Mouse (Mus musculus) cortical plate, adult 2 months (tissue): Measurements from ENCODE around the gene Tnni2. TPM values are rescaled to one million over a fixed set of nuclear protein-coding genes. Genes with fewer than 3 reads are reported as not detected.
A peak's percentile ranks its signal among the peaks of the same experiment; 100 is the strongest.

Experiments
- H3K27ac ChIP-seq: fragments of 200-500 bp; 2 replicates; pipeline ENCODE4 v1.5.1; 2012; ENCODE audit warnings: low read length, control low read depth, inconsistent platforms; ENCODE audit not compliant: insufficient read depth
- H3K4me1 ChIP-seq: fragments of 200-500 bp; 2 replicates; pipeline ENCODE4 v1.6.1; 2011; ENCODE audit warnings: low read length; ENCODE audit not compliant: control insufficient read depth, insufficient read depth
- H3K4me3 ChIP-seq: fragments of 200-500 bp; 2 replicates; pipeline ENCODE4 v1.5.1; 2011; ENCODE audit warnings: mild to moderate bottlenecking, low read length, control low read depth; ENCODE audit not compliant: insufficient read depth
- CTCF ChIP-seq: fragments of 200-500 bp; IDR thresholded peaks from 2 replicates; pipeline ENCODE4 v1.5.1; 2011; ENCODE audit warnings: mild to moderate bottlenecking, control low read depth, low read length; ENCODE audit not compliant: insufficient read depth; ENCODE audit errors: extremely low read depth
- POLR2A ChIP-seq: fragments of 200-500 bp; IDR thresholded peaks from 2 replicates; pipeline ENCODE4 v1.6.1; 2011; ENCODE audit warnings: mild to moderate bottlenecking, low read length, control low read depth; ENCODE audit not compliant: insufficient read depth; ENCODE audit errors: extremely low read depth
- polyA plus RNA-seq: library from polyadenylated mRNA; depleted of rRNA; stranded (reverse); fragments of >200 nt; gene quantifications from 2 replicates; pipeline ENCODE4 v1.2.3, GENCODE M21; 2012

Gene Tnni2
- polyA plus RNA-seq, 1 experiment = 0.86 TPM

DNA sequence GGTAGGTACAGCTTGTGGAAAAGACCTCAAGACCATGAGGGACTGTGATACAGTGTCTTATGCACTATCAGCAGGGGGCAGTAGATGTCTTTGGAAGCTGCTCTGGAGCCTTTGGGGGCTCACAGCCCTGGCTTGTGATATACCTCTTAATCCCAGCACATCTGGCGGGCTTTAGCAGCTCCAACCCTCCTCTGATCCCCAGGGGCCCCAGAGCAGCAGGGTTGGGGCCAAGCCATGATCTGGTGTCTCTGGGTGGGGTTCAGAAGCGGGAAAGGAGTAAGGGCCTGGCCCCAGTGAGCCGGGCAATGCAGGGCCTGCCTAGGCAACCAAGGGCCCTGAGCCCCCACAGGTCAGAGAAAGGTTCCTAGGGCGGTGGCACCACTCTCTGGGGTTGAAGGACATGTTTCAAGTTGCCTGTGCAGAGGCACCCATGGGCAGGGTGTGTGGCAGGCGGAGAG, 922 bp upstream of the Tnni2 start:
- peak; percentile 69; the same call in 1 of the 2 replicates for TF ChIP-seq CTCF
- no peak for TF ChIP-seq POLR2A
- Histone ChIP-seq H3K4me3 (no peak overlapping the region), H3K27ac (no peak overlapping the region), H3K4me1 (no peaks in the 10 kb centered on the region)

DNA sequence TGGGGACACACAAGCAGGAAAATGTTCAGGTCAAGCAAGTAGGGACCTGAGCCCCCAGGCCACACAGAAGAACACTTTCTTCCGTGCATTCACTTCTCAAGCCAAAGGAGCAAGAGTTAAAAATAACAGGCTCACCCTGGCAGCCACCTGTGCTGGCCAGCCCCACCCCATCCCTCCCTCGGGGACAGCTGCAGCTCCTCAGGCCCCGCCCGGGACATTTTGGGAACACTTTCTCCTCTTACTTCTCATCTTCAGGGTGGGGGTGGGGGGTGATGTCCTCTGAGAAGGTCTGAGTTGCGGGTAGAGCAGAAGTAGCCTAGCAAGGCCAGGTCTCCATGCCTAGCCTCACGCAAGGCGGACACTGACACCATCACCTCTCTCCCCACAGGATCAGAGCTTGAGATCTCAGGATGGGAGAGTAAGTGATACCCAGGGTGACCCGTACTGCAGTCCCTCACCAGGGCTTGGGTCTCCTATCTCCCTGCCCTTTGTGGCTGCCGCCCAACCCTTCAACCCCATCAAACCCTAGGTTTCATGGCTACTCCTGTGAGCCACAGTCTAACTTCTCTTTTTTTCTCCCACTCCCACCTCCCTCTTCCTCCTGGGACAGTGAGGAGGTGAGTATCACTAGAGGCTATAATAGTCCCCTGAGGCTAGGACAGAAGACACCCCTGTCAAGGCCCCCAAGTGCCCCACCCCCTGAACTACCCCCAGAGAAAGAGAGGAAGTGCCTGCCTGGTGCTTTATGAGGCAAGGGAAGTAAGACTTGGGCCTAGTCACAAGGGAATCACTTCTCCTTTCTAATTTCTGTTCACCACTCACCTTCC, 686 bp downstream of the Tnni2 start:
- no peak overlapping the region for H3K27ac ChIP-seq
- no peak overlapping the region for H3K4me3 ChIP-seq
- no peaks in the 10 kb centered on the region for H3K4me1 ChIP-seq
- TF ChIP-seq CTCF = no peak
- no peak for TF ChIP-seq POLR2A

DNA sequence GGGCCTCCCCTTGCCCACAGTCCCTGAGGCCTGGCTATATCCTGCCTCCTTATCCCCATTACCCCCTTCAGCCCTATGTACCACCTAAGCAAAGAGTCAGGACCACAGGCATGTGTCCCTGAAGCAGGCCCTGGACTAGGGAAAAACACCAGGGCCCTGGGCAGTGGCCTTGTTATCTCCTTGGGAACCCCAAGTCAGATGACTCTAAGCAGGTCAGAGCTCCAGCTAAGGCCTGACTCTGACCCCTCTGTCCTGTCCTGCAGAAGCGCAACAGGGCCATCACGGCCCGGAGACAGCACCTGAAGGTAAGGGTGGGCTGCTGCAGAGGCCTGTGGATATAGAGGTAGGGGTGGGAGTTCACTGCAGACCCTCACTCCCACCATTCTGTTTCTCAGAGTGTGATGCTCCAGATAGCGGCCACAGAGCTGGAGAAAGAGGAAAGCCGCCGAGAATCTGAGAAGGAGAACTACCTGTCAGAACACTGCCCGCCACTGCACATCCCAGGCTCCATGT, 1.4 kb downstream of the Tnni2 start:
- no peak for TF ChIP-seq POLR2A
- TF ChIP-seq CTCF = no peak
- H3K4me1 ChIP-seq = no peaks in the 10 kb centered on the region
- no peak overlapping the region for H3K4me3 ChIP-seq
- H3K27ac ChIP-seq = 0 out of 2 replicates have a peak overlapping the region, but pooled peaks have one; percentile 35

DNA sequence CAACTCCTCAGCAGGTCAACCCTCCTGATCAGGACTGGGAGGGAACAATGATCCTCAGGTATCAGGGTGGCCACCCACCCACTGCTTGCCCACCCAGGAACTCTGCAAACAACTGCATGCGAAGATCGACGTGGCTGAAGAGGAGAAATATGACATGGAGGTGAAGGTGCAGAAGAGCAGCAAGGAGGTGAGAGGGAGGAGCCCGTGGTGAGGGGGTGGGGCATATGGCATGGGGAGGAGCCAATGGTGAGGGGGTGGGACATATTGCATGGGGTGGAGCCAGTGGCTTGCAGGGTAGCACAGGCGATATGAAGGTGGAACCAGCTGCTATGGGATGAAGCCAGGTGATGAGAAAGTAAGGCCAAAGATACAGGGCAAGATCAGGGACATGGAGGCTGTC, 1.9 kb downstream of the Tnni2 start:
- Histone ChIP-seq H3K4me1 (no peaks in the 10 kb centered on the region), H3K27ac (no peak overlapping the region), H3K4me3 (no peak overlapping the region)
- TF ChIP-seq CTCF = no peak
- no peak for TF ChIP-seq POLR2A

DNA sequence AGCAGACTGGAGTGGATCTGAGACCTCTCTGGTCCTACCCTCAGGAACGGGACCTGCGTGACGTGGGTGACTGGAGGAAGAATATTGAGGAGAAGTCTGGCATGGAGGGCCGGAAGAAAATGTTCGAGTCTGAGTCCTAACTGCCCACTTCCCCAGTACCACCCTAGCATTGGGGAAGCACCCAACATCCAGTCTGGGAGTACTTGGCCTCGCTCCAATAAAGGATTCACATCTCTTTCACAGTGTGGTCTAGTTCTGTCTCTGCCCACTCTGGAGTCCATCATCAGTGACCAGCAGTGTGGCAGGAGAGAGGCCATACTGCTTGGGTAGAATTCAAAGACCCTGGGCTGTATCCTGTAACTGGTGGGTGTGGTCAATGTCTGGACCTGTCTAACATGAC, 2.6 kb downstream of the Tnni2 start:
- no peak for TF ChIP-seq POLR2A
- no peak for TF ChIP-seq CTCF
- no peak overlapping the region for H3K27ac ChIP-seq
- no peaks in the 10 kb centered on the region for H3K4me1 ChIP-seq
- H3K4me3 ChIP-seq = no peak overlapping the region

DNA sequence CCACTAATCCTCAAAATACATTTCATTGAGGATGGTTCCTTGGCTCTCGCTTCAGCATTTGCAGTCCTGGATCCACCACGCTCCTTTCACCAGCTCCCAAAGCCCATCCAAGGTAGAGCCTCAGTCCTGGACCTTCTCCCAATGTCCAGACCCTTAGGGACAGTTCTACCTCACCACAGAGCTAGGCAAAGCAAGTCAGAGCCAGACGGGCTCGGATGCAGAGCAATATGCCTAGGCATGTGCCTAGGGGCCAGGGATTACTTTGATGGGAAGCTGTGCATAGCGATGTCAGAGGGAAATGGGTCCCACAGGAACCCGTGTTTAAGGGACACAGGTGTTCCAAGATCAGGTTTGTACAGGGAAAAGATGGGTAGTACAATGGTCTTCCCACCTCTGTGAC, 3.7 kb downstream of the Tnni2 start:
- TF ChIP-seq POLR2A (no peak), CTCF (no peak)
- H3K4me1 ChIP-seq = no peaks in the 10 kb centered on the region
- H3K27ac ChIP-seq = no peak overlapping the region
- H3K4me3 ChIP-seq = no peak overlapping the region

DNA sequence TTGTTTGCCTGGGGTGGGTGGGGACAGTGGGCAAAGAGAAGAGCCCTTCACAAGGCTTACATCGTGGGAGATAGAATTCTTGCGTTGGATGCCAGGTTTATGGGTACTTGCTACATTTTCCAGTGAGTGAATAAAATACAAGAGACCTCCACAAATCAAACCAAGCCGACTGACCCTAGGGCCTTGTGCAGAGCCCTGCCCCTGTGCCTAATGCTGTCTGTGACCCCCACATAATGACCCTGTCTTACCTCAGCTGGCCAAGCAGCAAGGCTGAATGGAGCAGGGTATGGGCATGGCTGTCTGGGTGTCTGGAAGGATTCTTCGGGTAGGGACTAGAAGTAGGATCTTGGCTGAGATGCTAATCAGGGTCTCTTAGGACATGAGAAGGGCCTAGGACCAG, 4.7 kb downstream of the Tnni2 start:
- no peaks in the 10 kb centered on the region for H3K4me1 ChIP-seq
- H3K4me3 ChIP-seq = no peak overlapping the region
- H3K27ac ChIP-seq = no peak overlapping the region
- TF ChIP-seq POLR2A (no peak), CTCF (no peak)

DNA sequence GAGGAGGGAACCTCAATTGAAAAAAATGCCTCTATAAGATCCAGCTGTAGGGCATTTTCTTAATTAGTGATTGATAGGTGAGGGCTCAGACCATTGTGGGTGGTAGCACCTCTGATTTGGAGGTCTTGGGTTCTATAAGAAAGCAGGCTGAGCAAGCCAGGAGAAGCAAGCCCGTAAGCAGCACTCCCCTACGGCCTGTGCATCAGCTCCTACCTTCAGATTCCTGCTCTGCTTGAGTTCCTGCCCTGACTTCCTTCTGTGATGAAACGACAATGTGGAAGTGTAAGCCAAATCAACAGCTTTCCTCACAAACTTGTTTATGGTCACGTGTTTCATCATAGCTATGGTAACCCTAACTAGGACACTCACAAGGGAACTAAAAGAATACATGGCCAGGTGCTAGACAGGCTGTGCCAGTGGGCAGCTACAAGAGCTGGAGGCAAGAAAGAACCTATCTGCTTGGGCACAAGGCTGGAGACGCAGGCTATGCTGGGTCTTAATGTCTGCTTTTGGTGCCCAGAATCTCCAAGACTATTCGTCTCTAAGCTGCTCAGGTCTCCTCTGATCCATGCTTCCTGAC, 7.5 kb downstream of the Tnni2 start:
- no peaks in the 10 kb centered on the region for H3K4me1 ChIP-seq
- TF ChIP-seq POLR2A = no peak
- no peak for TF ChIP-seq CTCF
- H3K27ac ChIP-seq = no peak overlapping the region
- no peak overlapping the region for H3K4me3 ChIP-seq

DNA sequence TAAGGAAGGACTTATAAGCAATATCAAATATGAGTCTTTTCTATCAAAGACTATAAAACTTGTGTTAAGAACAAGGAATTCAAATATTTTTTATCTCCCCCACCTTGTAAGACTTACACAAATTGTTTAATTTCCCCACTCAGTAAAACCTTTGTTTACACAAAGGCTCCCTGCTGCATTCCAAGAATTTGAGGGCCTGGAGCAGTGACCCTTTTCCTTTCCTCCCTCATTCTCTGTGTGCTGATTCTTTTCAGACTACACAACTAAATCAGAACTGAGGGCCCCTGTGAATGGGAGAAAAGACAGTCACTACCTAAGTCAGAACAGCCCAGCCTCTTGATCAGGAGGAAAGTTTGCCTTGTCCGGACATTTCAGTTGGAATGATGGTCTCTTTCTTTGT, 13.1 kb downstream of the Tnni2 start:
- Histone ChIP-seq H3K4me3 (no peak overlapping the region), H3K27ac (no peak overlapping the region), H3K4me1 (peaks cover 3% of the 10 kb centered on the region; the same call in 1 of the 2 replicates)
- TF ChIP-seq CTCF (no peak), POLR2A (no peak)

DNA sequence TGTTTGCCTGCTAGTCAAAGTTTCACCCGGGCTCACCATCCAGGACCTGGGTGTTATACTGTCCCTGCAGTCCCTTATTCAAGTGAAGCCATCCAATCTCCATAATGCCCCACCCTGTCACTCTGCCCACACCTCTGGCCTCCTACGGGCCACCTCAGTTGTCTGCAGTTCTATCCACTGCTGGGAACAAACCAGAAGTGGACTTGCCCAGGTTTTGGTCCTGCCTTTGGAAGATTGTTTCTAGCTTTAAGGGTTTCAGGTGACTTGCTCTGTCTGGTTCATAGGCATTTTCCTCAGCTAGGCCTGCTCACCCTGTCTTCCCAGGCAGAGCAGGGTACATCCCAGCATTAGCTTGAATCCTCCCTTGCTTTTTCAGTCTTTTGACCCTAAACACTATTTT, 13.6 kb downstream of the Tnni2 start:
- peaks cover 3% of the 10 kb centered on the region; the same call in 1 of the 2 replicates for H3K4me1 ChIP-seq
- H3K27ac ChIP-seq = no peak overlapping the region
- no peak overlapping the region for H3K4me3 ChIP-seq
- TF ChIP-seq CTCF = no peak
